Mouse (Mus musculus): ENCODE results near the gene Phrf1.
A peak's percentile ranks its signal among the peaks of the same experiment; 100 is the strongest.

DNA sequence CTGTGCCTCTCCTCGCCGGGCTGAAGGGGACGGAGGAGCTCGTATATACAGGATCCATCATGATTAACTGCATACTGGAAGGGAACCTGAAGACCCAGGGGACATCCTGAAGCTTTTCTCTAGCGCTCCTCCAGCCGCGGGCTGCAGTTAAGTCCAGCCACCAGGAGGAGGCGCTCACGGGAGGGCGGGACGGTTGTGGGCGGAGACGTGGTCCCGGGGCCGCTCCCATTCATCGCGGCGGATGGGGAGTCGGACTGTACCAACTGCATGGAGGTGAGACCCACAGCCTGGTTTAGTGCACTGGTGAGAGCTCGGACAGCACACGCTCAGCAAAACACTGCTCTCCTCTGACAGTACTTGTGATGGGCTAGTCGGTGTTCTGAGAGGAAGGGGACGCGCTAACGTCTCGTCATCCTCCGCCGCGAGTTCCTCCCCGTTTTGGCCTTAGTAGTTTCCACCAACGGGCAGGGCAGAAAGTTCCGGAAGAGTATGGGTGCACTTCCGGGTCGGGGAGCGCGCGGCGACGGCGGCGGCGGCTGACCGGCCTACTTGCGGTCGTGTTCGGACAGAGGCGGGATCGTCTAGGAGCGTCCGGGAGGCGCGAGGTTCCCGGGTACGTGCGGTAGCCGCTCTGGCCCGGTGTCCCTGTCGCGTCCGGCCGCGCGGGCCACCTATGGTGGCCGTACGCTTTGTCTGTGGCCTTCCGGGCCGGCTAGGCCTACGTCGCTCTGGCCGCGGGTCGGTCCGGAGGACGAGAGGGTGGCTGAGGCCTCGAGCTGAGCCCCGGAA lies at the start of gene Phrf1:
- TF ChIP-seq EP300 (IDR thresholded peaks at IDR 0.05; ENCODE audit: insufficient read depth, low read depth, low read length) = no peak
- TF ChIP-seq CTCF (IDR thresholded peaks at IDR 0.05; ENCODE audit: low read depth, low read length) = peak; percentile 85
- no peak for TF ChIP-seq POLR2A (IDR thresholded peaks at IDR 0.05; ENCODE audit: insufficient read depth, low read length)
